ENCODE assay signal across 15 mouse cellular contexts in genomic region chrX:157276581-157276980, GRCm38 (mm10).
"Had no signal": no experiment of that assay in that cellular context is flagged by ENCODE, and none has a peak within 500 bp of the region (broad histone marks: within the 10 kb centered on the region; RNA-seq: fewer than 3 reads in every experiment).

No protein-coding gene starts in this region.

- H3K27ac ChIP-seq: neural tube, embryonic 13.5 days; neural tube, embryonic 15.5 days; stomach, embryonic 15.5 days; stomach, postnatal 0 days had no signal

- H3K4me3 ChIP-seq: neural tube, embryonic 13.5 days; neural tube, embryonic 15.5 days; stomach, embryonic 15.5 days had no signal

- H3K4me2 ChIP-seq: neural tube, embryonic 13.5 days; neural tube, embryonic 15.5 days; stomach, embryonic 15.5 days had no signal

- H3K36me3 ChIP-seq: neural tube, embryonic 13.5 days; neural tube, embryonic 15.5 days; stomach, embryonic 15.5 days had no signal

- H3K27me3 ChIP-seq: neural tube, embryonic 13.5 days; neural tube, embryonic 15.5 days; stomach, embryonic 15.5 days had no signal

- DNase-seq: right cerebral cortex, adult 18-20 months; right cerebral cortex, postnatal 14 days; right cerebral cortex, postnatal 25 days; right cerebral cortex, postnatal 4 days; spleen, adult 18-20 months; thymus, adult 18-20 months; thymus, adult 2 months; thymus, postnatal 14 days; thymus, postnatal 25 days; thymus, postnatal 36 days; thymus, postnatal 4 days had no signal

- H3K9ac ChIP-seq: neural tube, embryonic 13.5 days; neural tube, embryonic 15.5 days; stomach, embryonic 15.5 days had no signal

- H3K4me1 ChIP-seq: neural tube, embryonic 13.5 days; neural tube, embryonic 15.5 days; stomach, embryonic 15.5 days had no signal

- H3K9me3 ChIP-seq: neural tube, embryonic 13.5 days; neural tube, embryonic 15.5 days; stomach, embryonic 15.5 days had no signal
